Mouse (Mus musculus) CD4-positive naive resting alpha-beta T cell, adult 57 days (primary cell): Measurements from ENCODE around the gene E430018J23Rik. TPM values are rescaled to one million over a fixed set of nuclear protein-coding genes. Genes with fewer than 3 reads are reported as not detected.

ENCODE experiments used
- total RNA-seq: library from RNA; stranded (reverse); gene quantifications from one replicate; pipeline ENCODE4 v1.2.4, GENCODE M21; 2023

The E430018J23Rik gene
- total RNA-seq: 20.0 TPM

GRCm38 (mm10) chr7:127393157-127393943, at the start of gene E430018J23Rik:
E430018J23Rik (minus strand) TSS chr7:127393629.

DNA sequence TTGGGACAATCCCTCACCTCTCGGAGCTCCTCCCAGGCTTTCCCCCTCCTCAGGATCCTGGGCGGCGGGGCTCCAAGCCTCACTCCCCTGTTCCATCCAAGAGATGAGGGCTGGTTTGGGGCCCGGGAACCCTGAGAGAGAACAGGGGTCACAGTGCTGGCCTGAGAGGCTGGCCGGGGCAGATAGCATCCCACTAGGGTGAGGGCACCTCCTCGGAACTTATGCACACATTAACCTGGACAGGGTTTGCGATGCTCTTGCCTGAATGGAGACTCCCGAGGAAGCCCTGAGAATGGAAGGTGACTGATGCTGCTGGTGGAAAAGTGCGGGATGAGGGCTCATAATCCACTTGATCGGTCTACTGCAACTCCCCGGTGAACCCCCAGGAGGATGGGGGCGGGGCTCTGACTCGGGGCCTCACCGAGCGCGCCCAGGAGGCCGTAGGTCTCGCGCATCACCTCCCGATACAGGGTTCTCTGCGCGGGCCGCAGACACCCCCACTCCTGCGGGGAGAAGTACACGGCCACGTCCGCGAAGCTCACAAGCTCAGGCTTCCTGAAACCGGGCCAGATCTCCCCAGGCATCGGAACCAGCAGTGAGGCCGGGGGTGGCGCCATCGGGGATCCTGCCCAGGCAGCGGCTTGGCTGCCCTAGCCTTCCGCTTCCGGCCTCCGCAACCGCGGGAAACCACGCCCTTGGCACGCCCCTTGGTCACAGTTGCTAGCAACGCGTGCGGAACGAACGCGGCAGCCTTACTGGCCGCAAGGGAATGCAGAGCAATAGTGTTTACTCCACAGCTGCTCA, 28.2 kb upstream of the E430018J23Rik start, which contains the start of gene Zfp688:
Gene Zfp688, minus strand, starts transcription at position 681 of the 804 bp plus-strand sequence.

GRCm38 (mm10) chr7:127406002-127406987, 12.9 kb upstream of the E430018J23Rik start, which contains the start of gene Zfp764:
Zfp764 (minus strand) TSS chr7:127406822.

GRCm38 (mm10) chr7:127386641-127387392, 6.6 kb downstream of the E430018J23Rik start, which contains the start of gene 9130019O22Rik:
9130019O22Rik (minus strand) TSS chr7:127387166.

GRCm38 (mm10) chr7:127375271-127376245, 17.9 kb downstream of the E430018J23Rik start, which contains the start of gene Zfp747:
Zfp747 (minus strand) TSS chr7:127376050.

DNA sequence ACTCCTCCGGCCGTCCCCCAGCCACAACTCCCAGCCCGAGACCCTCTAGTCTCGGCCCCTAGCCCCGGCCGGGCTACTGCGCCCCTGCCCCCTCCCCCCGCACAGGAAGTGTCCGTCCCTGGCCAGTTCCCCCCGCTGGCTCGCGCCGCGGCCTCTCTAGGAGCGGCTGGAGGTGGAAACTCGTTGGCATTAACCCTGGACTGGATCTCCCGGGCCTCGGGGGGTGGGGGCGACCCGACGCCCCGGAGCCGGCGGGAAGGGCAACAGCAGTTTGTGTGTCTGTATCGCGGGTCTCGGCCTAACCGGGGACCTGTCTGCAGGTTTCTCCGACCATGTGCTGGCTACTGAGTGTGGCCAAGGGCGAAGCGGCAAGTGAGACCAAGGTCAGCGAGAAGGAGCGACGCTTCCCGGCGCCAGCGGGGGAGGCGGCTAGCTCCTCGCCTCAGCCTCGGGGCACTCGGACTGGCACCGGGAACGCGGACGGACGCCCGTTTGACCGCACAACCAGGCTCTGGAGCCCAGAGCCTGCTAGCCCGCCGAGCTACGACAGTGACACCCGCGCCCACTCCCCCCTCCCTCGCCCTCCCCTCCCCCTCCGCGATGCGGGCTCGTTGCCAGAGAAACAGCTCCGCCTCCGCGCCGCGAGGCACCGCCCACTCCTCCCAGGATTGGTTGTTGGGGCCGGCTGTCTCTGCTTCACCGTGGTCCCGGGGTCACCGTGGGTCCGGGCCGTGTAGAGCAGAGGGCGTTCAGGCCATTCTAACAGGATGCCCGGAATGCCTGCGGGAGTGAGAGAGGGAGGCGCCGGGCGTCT, 47.7 kb downstream of the E430018J23Rik start, which contains the start of gene Zfp768:
Gene Zfp768, minus strand, starts transcription at position 78 of the 814 bp plus-strand sequence.

Other genes with a start within 250 kb of the E430018J23Rik start
- gene Cd2bp2, start 197.6 kb downstream of the E430018J23Rik start, total RNA-seq: 80.1 TPM
- gene Tbc1d10b, start 185.2 kb downstream of the E430018J23Rik start, total RNA-seq: 57.2 TPM
- 18.8 TPM for gene Mylpf, start 184.7 kb downstream of the E430018J23Rik start, total RNA-seq
- 12.1 TPM for gene Zfp553, start 160.6 kb downstream of the E430018J23Rik start, total RNA-seq
- 664 TPM for gene Sept1, start 160.5 kb downstream of the E430018J23Rik start, total RNA-seq
- gene Zfp771, start 149.4 kb downstream of the E430018J23Rik start, total RNA-seq: 13.5 TPM
- 15.0 TPM for gene Dctpp1, start 132.9 kb downstream of the E430018J23Rik start, total RNA-seq
- 22.2 TPM for gene Sephs2, start 119.6 kb downstream of the E430018J23Rik start, total RNA-seq
- gene Itgal, start 97.4 kb downstream of the E430018J23Rik start, total RNA-seq: 195 TPM
- 0.24 TPM for gene Zfp768, start 48.0 kb downstream of the E430018J23Rik start, total RNA-seq
- gene Zfp747, start 17.6 kb downstream of the E430018J23Rik start, total RNA-seq: 22.1 TPM
- 6.5 TPM for gene 9130019O22Rik, start 6.5 kb downstream of the E430018J23Rik start, total RNA-seq
- 12.6 TPM for gene Zfp764, start 13.2 kb upstream of the E430018J23Rik start, total RNA-seq
- gene Zfp688, start 28.4 kb upstream of the E430018J23Rik start, total RNA-seq: 14.5 TPM
- 8.7 TPM for gene Zfp689, start 55.5 kb upstream of the E430018J23Rik start, total RNA-seq
- gene Prr14, start 66.0 kb upstream of the E430018J23Rik start, total RNA-seq: 139 TPM
- gene Fbrs, start 85.6 kb upstream of the E430018J23Rik start, total RNA-seq: 225 TPM
- 211 TPM for gene Srcap, start 118.4 kb upstream of the E430018J23Rik start, total RNA-seq
- 44.5 TPM for gene Gm42715, start 126.0 kb upstream of the E430018J23Rik start, total RNA-seq
- gene Tmem265, start 167.8 kb upstream of the E430018J23Rik start, total RNA-seq: not detected
- 129 TPM for gene Phkg2, start 179.7 kb upstream of the E430018J23Rik start, total RNA-seq
- gene Ccdc189, start 195.0 kb upstream of the E430018J23Rik start, total RNA-seq: not detected
- gene Rnf40, start 195.1 kb upstream of the E430018J23Rik start, total RNA-seq: 142 TPM
- gene Zfp629, start 222.2 kb upstream of the E430018J23Rik start, total RNA-seq: 1.8 TPM